Mouse (Mus musculus) mature B cell (primary cell): ENCODE measurements around the gene Zbed4.
"Not testable (repeated sequence)": the region's sequence is repeated elsewhere in the genome, so short reads cannot be mapped to it uniquely, and the experiment has no call there.

ENCODE experiments used
- in situ Hi-C: fragments of 300-500 bp; cut with MboI; formaldehyde crosslinking; loops from 2 replicates; pipeline ENCODE4 v1.14.3; 2019

Zbed4 gene

GRCm38 (mm10) chr15:88738466-88738865 lies 13.0 kb upstream of the Zbed4 start:
- in situ Hi-C loops: no loop called here

- in situ Hi-C loops: no loop called here
These were observed 10.1 kb upstream of the Zbed4 start for GRCm38 (mm10) chr15:88741366-88741765.

GRCm38 (mm10) chr15:88743371-88743770 lies 8.1 kb upstream of the Zbed4 start:
- in situ Hi-C loops: not testable (repeated sequence)

GRCm38 (mm10) chr15:88745347-88745746 lies 6.1 kb upstream of the Zbed4 start:
- in situ Hi-C loops: no loop called here

- in situ Hi-C loops: no loop called here
These were observed 5.5 kb upstream of the Zbed4 start for GRCm38 (mm10) chr15:88745926-88746325.

GRCm38 (mm10) chr15:88749617-88750016 lies 1.8 kb upstream of the Zbed4 start:
- in situ Hi-C loops: not testable (repeated sequence)

- in situ Hi-C loops: no loop called here
These were observed 1.4 kb upstream of the Zbed4 start for GRCm38 (mm10) chr15:88750032-88750431.

- in situ Hi-C loops: no loop called here
These were observed 540 bp upstream of the Zbed4 start for GRCm38 (mm10) chr15:88750677-88751563.

- in situ Hi-C loops: no loop called here
These were observed 908 bp downstream of the Zbed4 start for GRCm38 (mm10) chr15:88752403-88752733.

GRCm38 (mm10) chr15:88754896-88755295 lies 3.4 kb downstream of the Zbed4 start:
- in situ Hi-C loops: no loop called here

- in situ Hi-C loops: no loop called here
These were observed 4.3 kb downstream of the Zbed4 start for GRCm38 (mm10) chr15:88755761-88756160.

GRCm38 (mm10) chr15:88758061-88758460 lies 6.6 kb downstream of the Zbed4 start:
- in situ Hi-C loops: no loop called here

- in situ Hi-C loops: no loop called here
These were observed 10.1 kb downstream of the Zbed4 start for GRCm38 (mm10) chr15:88761551-88761950.

- in situ Hi-C loops: not testable (repeated sequence)
These were observed 14.7 kb downstream of the Zbed4 start for GRCm38 (mm10) chr15:88766139-88766538.

GRCm38 (mm10) chr15:88768537-88768936 lies 17.1 kb downstream of the Zbed4 start:
- in situ Hi-C loops: no loop called here

GRCm38 (mm10) chr15:88774630-88775029 lies 23.2 kb downstream of the Zbed4 start:
- in situ Hi-C loops: not testable (repeated sequence)

- in situ Hi-C loops: no loop called here
These were observed 40.8 kb downstream of the Zbed4 start for GRCm38 (mm10) chr15:88792140-88792850.

GRCm38 (mm10) chr15:88794729-88795128 lies 43.3 kb downstream of the Zbed4 start:
- in situ Hi-C loops: not testable (repeated sequence)

- in situ Hi-C loops: no loop called here
These were observed 48.5 kb downstream of the Zbed4 start for GRCm38 (mm10) chr15:88799950-88800371.

- in situ Hi-C loops: no loop called here
These were observed 49.5 kb downstream of the Zbed4 start for GRCm38 (mm10) chr15:88800921-88801354.

- in situ Hi-C loops: no loop called here
These were observed 50.4 kb downstream of the Zbed4 start for GRCm38 (mm10) chr15:88801903-88802302.

- in situ Hi-C loops: no loop called here
These were observed 50.9 kb downstream of the Zbed4 start for GRCm38 (mm10) chr15:88802348-88802747.

- in situ Hi-C loops: no loop called here
These were observed 56.7 kb downstream of the Zbed4 start for GRCm38 (mm10) chr15:88808121-88808520.
